Mouse (Mus musculus): Measurements from ENCODE around the gene Fnbp1.

DNA sequence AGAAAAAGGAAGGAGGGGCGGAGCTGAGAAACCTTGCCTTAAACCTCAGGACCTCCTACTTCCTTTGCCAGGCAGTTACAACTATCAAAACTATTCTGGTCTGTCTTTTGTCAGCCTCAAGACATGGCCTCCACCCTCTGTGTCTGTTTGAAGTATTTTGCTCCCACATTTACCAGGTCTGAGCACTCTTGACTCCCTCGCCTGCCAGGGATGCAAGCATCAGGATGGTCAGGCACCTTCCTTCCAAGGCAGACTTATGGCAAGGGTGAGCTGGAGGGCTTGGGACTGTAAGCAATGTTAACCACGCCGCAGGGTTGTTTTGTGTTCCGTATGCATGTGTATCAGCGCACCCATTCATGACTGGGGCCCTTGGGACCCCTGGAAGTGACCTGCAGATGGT, 1.5 kb upstream of the Fnbp1 start:
- TF ChIP-seq CTCF (IDR thresholded peaks at IDR 0.05; ENCODE audit: low read depth, low read length) (no peak), GATA1 (IDR thresholded peaks at IDR 0.05; ENCODE audit: borderline replicate concordance, low read length) (no peak), POLR2AphosphoS5 (IDR thresholded peaks at IDR 0.05; ENCODE audit: insufficient replicate concordance, low read depth, low read length) (no peak), GATA2 (IDR thresholded peaks at IDR 0.05; ENCODE audit: borderline replicate concordance, low read depth, low read length) (no peak), TAL1 (conservative IDR thresholded peaks at IDR 0.05; ENCODE audit: low read depth, low read length) (no peak)

Data from G1E (cell line).